Mouse (Mus musculus) telencephalon, adult 2 months (tissue): ENCODE data around the gene St14.

Experiments
- DNase-seq: peaks from one replicate; pipeline ENCODE4 v3.0.0-alpha.2; 2011; ENCODE audit warnings: low read depth, low spot score

Gene St14

GRCm38 (mm10) chr9:31122464-31123030 lies 9.1 kb downstream of the St14 start:
- DNase-seq: no peak

GRCm38 (mm10) chr9:31120533-31120915 lies 11.1 kb downstream of the St14 start:
- DNase-seq: no peak

- DNase-seq: no peak
Measured at GRCm38 (mm10) chr9:31119882-31120532, 11.6 kb downstream of the St14 start.

- DNase-seq: no peak
Measured at GRCm38 (mm10) chr9:31119405-31119804, 12.2 kb downstream of the St14 start.

- no peak for DNase-seq
Measured at GRCm38 (mm10) chr9:31118520-31119298, 12.9 kb downstream of the St14 start.

- DNase-seq: no peak
Measured at GRCm38 (mm10) chr9:31117488-31117887, 14.2 kb downstream of the St14 start.

- no peak for DNase-seq
Measured at GRCm38 (mm10) chr9:31117088-31117487, 14.6 kb downstream of the St14 start.

GRCm38 (mm10) chr9:31115586-31115985 lies 16.1 kb downstream of the St14 start:
- peak; percentile 34 for DNase-seq

GRCm38 (mm10) chr9:31108464-31108863 lies 23.2 kb downstream of the St14 start:
- DNase-seq: no peak

GRCm38 (mm10) chr9:31098118-31098517 lies 33.5 kb downstream of the St14 start:
- no peak for DNase-seq

GRCm38 (mm10) chr9:31097088-31098082 lies 34.3 kb downstream of the St14 start:
- no peak for DNase-seq

- DNase-seq: no peak
Measured at GRCm38 (mm10) chr9:31092833-31093195, 38.8 kb downstream of the St14 start.

GRCm38 (mm10) chr9:31092111-31092832 lies 39.4 kb downstream of the St14 start:
- DNase-seq: no peak

GRCm38 (mm10) chr9:31091162-31091581 lies 40.5 kb downstream of the St14 start:
- no peak for DNase-seq

- no peak for DNase-seq
Measured at GRCm38 (mm10) chr9:31090081-31091023, 41.3 kb downstream of the St14 start.

- no peak for DNase-seq
Measured at GRCm38 (mm10) chr9:31089541-31089940, 42.1 kb downstream of the St14 start.

GRCm38 (mm10) chr9:31088883-31089282 lies 42.8 kb downstream of the St14 start:
- no peak for DNase-seq

- no peak for DNase-seq
Measured at GRCm38 (mm10) chr9:31088116-31088515, 43.5 kb downstream of the St14 start.

- DNase-seq: no peak
Measured at GRCm38 (mm10) chr9:31087466-31087865, 44.2 kb downstream of the St14 start.

- no peak for DNase-seq
Measured at GRCm38 (mm10) chr9:31086754-31087145, 44.9 kb downstream of the St14 start.
